Mouse (Mus musculus): Measurements from ENCODE around the gene Olfr91. TPM values are rescaled to one million over a fixed set of nuclear protein-coding genes. Genes with fewer than 3 reads are reported as not detected.

Olfr91 gene
- polyA plus RNA-seq, 1 experiment from 2014 or later = not detected

- ATAC-seq = no peak
- H3K9me3 ChIP-seq (replicated peaks) = no peaks in the 10 kb centered on the region
- no peak overlapping the region for H3K4me2 ChIP-seq
- 0 out of 2 replicates have a peak, but pooled peaks cover 3% of the 10 kb centered on the region for H3K36me3 ChIP-seq
- H3K27me3 ChIP-seq (replicated peaks) = peaks cover 66% of the 10 kb centered on the region
- 27% methylated on average over 4 of the region's 4 CpGs for WGBS (ENCODE audit: insufficient replicate concordance)
- no peak overlapping the region for H3K27ac ChIP-seq
- no peak overlapping the region for H3K4me3 ChIP-seq
- no peak overlapping the region for H3K9ac ChIP-seq
- H3K4me1 ChIP-seq = peaks cover 26% of the 10 kb centered on the region
Observed at GRCm38 (mm10) chr17:37051745-37052144, 46.3 kb downstream of the Olfr91 start.

GRCm38 (mm10) chr17:37050876-37051275 is 47.2 kb downstream of the Olfr91 start:
- 6% methylated on average over 27 of the region's 27 CpGs for WGBS (ENCODE audit: insufficient replicate concordance)
- Histone ChIP-seq H3K4me3 (peak overlapping the region; percentile 43), H3K36me3 (0 out of 2 replicates have a peak, but pooled peaks cover 3% of the 10 kb centered on the region), H3K9ac (no peak overlapping the region), H3K9me3 (replicated peaks) (no peaks in the 10 kb centered on the region), H3K27ac (no peak overlapping the region), H3K4me2 (peak overlapping the region; percentile 64), H3K4me1 (peaks cover 34% of the 10 kb centered on the region), H3K27me3 (replicated peaks) (peaks cover 74% of the 10 kb centered on the region)
- 0 out of 2 replicates have a peak, but pooled peaks have one; percentile 4 for ATAC-seq

- Histone ChIP-seq H3K27me3 (replicated peaks) (peaks cover 79% of the 10 kb centered on the region), H3K27ac (no peak overlapping the region), H3K4me3 (peak overlapping the region; percentile 43), H3K4me2 (peak overlapping the region; percentile 64), H3K36me3 (0 out of 2 replicates have a peak, but pooled peaks cover 3% of the 10 kb centered on the region), H3K9ac (no peak overlapping the region), H3K9me3 (replicated peaks) (no peaks in the 10 kb centered on the region), H3K4me1 (peaks cover 34% of the 10 kb centered on the region)
- ATAC-seq = 0 out of 2 replicates have a peak, but pooled peaks have one; percentile 9
- under 1% methylated on average over 22 of the region's 22 CpGs for WGBS (ENCODE audit: insufficient replicate concordance)
Observed at GRCm38 (mm10) chr17:37050399-37050798, 47.7 kb downstream of the Olfr91 start.

- peaks cover 86% of the 10 kb centered on the region for H3K27me3 ChIP-seq (replicated peaks)
- peak overlapping the region; percentile 43 for H3K4me3 ChIP-seq
- no peak overlapping the region for H3K27ac ChIP-seq
- H3K4me1 ChIP-seq = peaks cover 34% of the 10 kb centered on the region
- ATAC-seq = 0 out of 2 replicates have a peak, but pooled peaks have one; percentile 10
- H3K9me3 ChIP-seq (replicated peaks) = no peaks in the 10 kb centered on the region
- 5% methylated on average over 39 of the region's 39 CpGs for WGBS (ENCODE audit: insufficient replicate concordance)
- 0 out of 2 replicates have a peak, but pooled peaks cover 3% of the 10 kb centered on the region for H3K36me3 ChIP-seq
- H3K4me2 ChIP-seq = peak overlapping the region; percentile 64
- no peak overlapping the region for H3K9ac ChIP-seq
Observed at GRCm38 (mm10) chr17:37049570-37050310, 48.3 kb downstream of the Olfr91 start.

- Histone ChIP-seq H3K9ac (no peak overlapping the region), H3K9me3 (replicated peaks) (no peaks in the 10 kb centered on the region), H3K4me2 (no peak overlapping the region), H3K4me1 (peaks cover 34% of the 10 kb centered on the region), H3K4me3 (no peak overlapping the region), H3K27ac (no peak overlapping the region), H3K36me3 (no peaks in the 10 kb centered on the region), H3K27me3 (replicated peaks) (peaks cover 98% of the 10 kb centered on the region)
- ATAC-seq = no peak
- 55% methylated on average over 7 of the region's 7 CpGs for WGBS (ENCODE audit: insufficient replicate concordance)
Observed at GRCm38 (mm10) chr17:37048383-37048782, 49.7 kb downstream of the Olfr91 start.

GRCm38 (mm10) chr17:37047981-37048380 is 50.1 kb downstream of the Olfr91 start:
- no peak overlapping the region for H3K27ac ChIP-seq
- no peak for ATAC-seq
- WGBS (ENCODE audit: insufficient replicate concordance) = 18% methylated on average over 3 of the region's 3 CpGs
- H3K27me3 ChIP-seq (replicated peaks) = peaks cover 98% of the 10 kb centered on the region
- peaks cover 34% of the 10 kb centered on the region for H3K4me1 ChIP-seq
- no peaks in the 10 kb centered on the region for H3K9me3 ChIP-seq (replicated peaks)
- H3K4me2 ChIP-seq = no peak overlapping the region
- H3K4me3 ChIP-seq = no peak overlapping the region
- H3K36me3 ChIP-seq = no peaks in the 10 kb centered on the region
- no peak overlapping the region for H3K9ac ChIP-seq

GRCm38 (mm10) chr17:37047332-37047976 is 50.6 kb downstream of the Olfr91 start:
- 21% methylated on average over 19 of the region's 19 CpGs for WGBS (ENCODE audit: insufficient replicate concordance)
- H3K4me1 ChIP-seq = peaks cover 34% of the 10 kb centered on the region
- no peak overlapping the region for H3K9ac ChIP-seq
- no peaks in the 10 kb centered on the region for H3K36me3 ChIP-seq
- ATAC-seq = no peak
- peaks cover 97% of the 10 kb centered on the region for H3K27me3 ChIP-seq (replicated peaks)
- H3K27ac ChIP-seq = no peak overlapping the region
- peak overlapping the region; percentile 85 for H3K4me2 ChIP-seq
- no peak overlapping the region for H3K4me3 ChIP-seq
- no peaks in the 10 kb centered on the region for H3K9me3 ChIP-seq (replicated peaks)

GRCm38 (mm10) chr17:37046312-37047112 is 51.6 kb downstream of the Olfr91 start:
- Histone ChIP-seq H3K9ac (peak overlapping the region; percentile 60), H3K9me3 (replicated peaks) (no peaks in the 10 kb centered on the region), H3K4me1 (peaks cover 34% of the 10 kb centered on the region), H3K27me3 (replicated peaks) (peaks cover 89% of the 10 kb centered on the region), H3K4me3 (peak overlapping the region; percentile 61), H3K36me3 (no peaks in the 10 kb centered on the region), H3K27ac (no peak overlapping the region), H3K4me2 (peak overlapping the region; percentile 85)
- ATAC-seq = peak; percentile 58
- WGBS (ENCODE audit: insufficient replicate concordance) = 1% methylated on average over 32 of the region's 58 CpGs

GRCm38 (mm10) chr17:37045611-37046311 is 52.3 kb downstream of the Olfr91 start, which contains the start of gene Gabbr1:
Gabbr1 (plus strand) TSS chr17:37045966.
- Histone ChIP-seq H3K27ac (no peak within 1 kb of the TSS), H3K4me3 (peak within 1 kb of the TSS; percentile 61), H3K4me1 (peaks cover 29% of the 10 kb centered on the region), H3K9me3 (replicated peaks) (no peaks in the 10 kb centered on the region), H3K27me3 (replicated peaks) (peaks cover 81% of the 10 kb centered on the region), H3K36me3 (no peaks in the 10 kb centered on the region), H3K4me2 (peak within 1 kb of the TSS; percentile 85), H3K9ac (peak within 1 kb of the TSS; percentile 60)
- peak; percentile 62 for ATAC-seq
- 2% methylated on average over 46 of the region's 55 CpGs for WGBS (ENCODE audit: insufficient replicate concordance)

- Histone ChIP-seq H3K4me1 (peaks cover 20% of the 10 kb centered on the region), H3K9me3 (replicated peaks) (no peaks in the 10 kb centered on the region), H3K27me3 (replicated peaks) (peaks cover 71% of the 10 kb centered on the region), H3K9ac (no peak overlapping the region), H3K36me3 (no peaks in the 10 kb centered on the region), H3K27ac (no peak overlapping the region), H3K4me2 (no peak overlapping the region), H3K4me3 (0 out of 2 replicates have a peak overlapping the region, but pooled peaks have one; percentile 61)
- WGBS (ENCODE audit: insufficient replicate concordance) = 55% methylated on average over 7 of the region's 7 CpGs
- no peak for ATAC-seq
Observed at GRCm38 (mm10) chr17:37044651-37045244, 53.3 kb downstream of the Olfr91 start.
